Mouse (Mus musculus): Measurements from ENCODE around the gene Rps27l. TPM values are rescaled to one million over a fixed set of nuclear protein-coding genes. Genes with fewer than 3 reads are reported as not detected.
"Not testable (repeated sequence)": the region's sequence is repeated elsewhere in the genome, so short reads cannot be mapped to it uniquely, and the experiment has no call there.

Rps27l gene
- polyA plus RNA-seq (2016; fragmentation: Nextera tagmentation; extraction: Ambion mirVana), result 818 and 845 TPM in 2 replicates

- Histone ChIP-seq H3K27ac (peak within 1 kb of the TSS; percentile 95), H3K27me3 (ENCODE audit: poor library complexity, severe bottlenecking) (no peaks in the 10 kb centered on the region), H3K36me3 (replicated peaks) (peaks cover 25% of the 10 kb centered on the region), H3K9me3 (no peaks in the 10 kb centered on the region), H3K4me3 (peak within 1 kb of the TSS; percentile 86), H3K4me1 (peaks cover 22% of the 10 kb centered on the region)
- under 1% methylated on average over 77 of the region's 77 CpGs for WGBS
- DNase-seq (ENCODE audit: extremely low spot score, low spot score), result peak; percentile 93
Observed at GRCm38 (mm10) chr9:66945647-66946641, at the start of gene Rps27l. Rps27l (plus strand) TSS chr9:66946086.

- Histone ChIP-seq H3K9me3 (peaks cover 4% of the 10 kb centered on the region; the same call in 1 of the 2 replicates), H3K36me3 (replicated peaks) (peaks cover 10% of the 10 kb centered on the region; the same call in 1 of the 2 replicates), H3K27ac (no peak overlapping the region), H3K4me3 (no peak overlapping the region), H3K4me1 (peaks cover 12% of the 10 kb centered on the region), H3K27me3 (ENCODE audit: poor library complexity, severe bottlenecking) (no peaks in the 10 kb centered on the region)
- WGBS, result 68% methylated on average over 6 of the region's 6 CpGs
- no peak for DNase-seq (ENCODE audit: extremely low spot score, low spot score)
Observed at GRCm38 (mm10) chr9:66896951-66897350, 48.9 kb upstream of the Rps27l start.

- Histone ChIP-seq H3K4me3 (no peak overlapping the region), H3K4me1 (peaks cover 12% of the 10 kb centered on the region), H3K36me3 (replicated peaks) (peaks cover 11% of the 10 kb centered on the region; the same call in 1 of the 2 replicates), H3K27ac (no peak overlapping the region), H3K9me3 (no peaks in the 10 kb centered on the region), H3K27me3 (ENCODE audit: poor library complexity, severe bottlenecking) (no peaks in the 10 kb centered on the region)
- no peak for DNase-seq (ENCODE audit: extremely low spot score, low spot score)
- WGBS, result 76% methylated on average over 6 of the region's 6 CpGs
Observed at GRCm38 (mm10) chr9:66897851-66898250, 48.0 kb upstream of the Rps27l start.

GRCm38 (mm10) chr9:66899072-66899471, 46.8 kb upstream of the Rps27l start:
- WGBS, result 82% methylated on average over 2 of the region's 2 CpGs
- H3K4me3 ChIP-seq, result no peak overlapping the region
- H3K9me3 ChIP-seq, result no peaks in the 10 kb centered on the region
- H3K36me3 ChIP-seq (replicated peaks), result peaks cover 15% of the 10 kb centered on the region; the same call in 1 of the 2 replicates
- DNase-seq (ENCODE audit: extremely low spot score, low spot score), result no peak
- no peak overlapping the region for H3K27ac ChIP-seq
- H3K27me3 ChIP-seq (ENCODE audit: poor library complexity, severe bottlenecking), result no peaks in the 10 kb centered on the region
- peaks cover 12% of the 10 kb centered on the region for H3K4me1 ChIP-seq

- Histone ChIP-seq H3K27ac (no peak overlapping the region), H3K36me3 (replicated peaks) (peaks cover 15% of the 10 kb centered on the region; the same call in 1 of the 2 replicates), H3K4me1 (peaks cover 12% of the 10 kb centered on the region), H3K9me3 (no peaks in the 10 kb centered on the region), H3K27me3 (ENCODE audit: poor library complexity, severe bottlenecking) (no peaks in the 10 kb centered on the region), H3K4me3 (no peak overlapping the region)
- 88% methylated on average over 4 of the region's 4 CpGs for WGBS
- no peak for DNase-seq (ENCODE audit: extremely low spot score, low spot score)
Observed at GRCm38 (mm10) chr9:66899526-66899925, 46.4 kb upstream of the Rps27l start.

- 80% methylated on average over 9 of the region's 9 CpGs for WGBS
- no peak overlapping the region for H3K27ac ChIP-seq
- no peaks in the 10 kb centered on the region for H3K9me3 ChIP-seq
- no peak for DNase-seq (ENCODE audit: extremely low spot score, low spot score)
- H3K4me1 ChIP-seq, result peaks cover 19% of the 10 kb centered on the region
- H3K27me3 ChIP-seq (ENCODE audit: poor library complexity, severe bottlenecking), result no peaks in the 10 kb centered on the region
- H3K4me3 ChIP-seq, result no peak overlapping the region
- peaks cover 16% of the 10 kb centered on the region; the same call in 1 of the 2 replicates for H3K36me3 ChIP-seq (replicated peaks)
Observed at GRCm38 (mm10) chr9:66905990-66906389, 39.9 kb upstream of the Rps27l start.

GRCm38 (mm10) chr9:66907126-66907525, 38.8 kb upstream of the Rps27l start:
- no peak overlapping the region for H3K4me3 ChIP-seq
- 88% methylated on average over 8 of the region's 8 CpGs for WGBS
- no peak overlapping the region for H3K27ac ChIP-seq
- H3K9me3 ChIP-seq, result no peaks in the 10 kb centered on the region
- H3K4me1 ChIP-seq, result peaks cover 29% of the 10 kb centered on the region
- H3K27me3 ChIP-seq (ENCODE audit: poor library complexity, severe bottlenecking), result no peaks in the 10 kb centered on the region
- H3K36me3 ChIP-seq (replicated peaks), result peaks cover 9% of the 10 kb centered on the region; the same call in 1 of the 2 replicates
- no peak for DNase-seq (ENCODE audit: extremely low spot score, low spot score)

- H3K9me3 ChIP-seq, result no peaks in the 10 kb centered on the region
- H3K4me3 ChIP-seq, result no peak overlapping the region
- DNase-seq (ENCODE audit: extremely low spot score, low spot score), result no peak
- no peak overlapping the region for H3K27ac ChIP-seq
- H3K4me1 ChIP-seq, result peaks cover 36% of the 10 kb centered on the region
- WGBS, result 92% methylated on average over 5 of the region's 5 CpGs
- H3K36me3 ChIP-seq (replicated peaks), result peaks cover 11% of the 10 kb centered on the region; the same call in 1 of the 2 replicates
- H3K27me3 ChIP-seq (ENCODE audit: poor library complexity, severe bottlenecking), result no peaks in the 10 kb centered on the region
Observed at GRCm38 (mm10) chr9:66907746-66908397, 38.0 kb upstream of the Rps27l start.

- Histone ChIP-seq H3K9me3 (no peaks in the 10 kb centered on the region), H3K27me3 (ENCODE audit: poor library complexity, severe bottlenecking) (no peaks in the 10 kb centered on the region), H3K4me1 (peaks cover 45% of the 10 kb centered on the region), H3K4me3 (no peak overlapping the region), H3K36me3 (replicated peaks) (peaks cover 18% of the 10 kb centered on the region), H3K27ac (no peak overlapping the region)
- no peak for DNase-seq (ENCODE audit: extremely low spot score, low spot score)
- 87% methylated on average over 7 of the region's 7 CpGs for WGBS
Observed at GRCm38 (mm10) chr9:66909922-66910321, 36.0 kb upstream of the Rps27l start.

GRCm38 (mm10) chr9:66910677-66911076, 35.2 kb upstream of the Rps27l start:
- no peak for DNase-seq (ENCODE audit: extremely low spot score, low spot score)
- peaks cover 44% of the 10 kb centered on the region for H3K4me1 ChIP-seq
- H3K36me3 ChIP-seq (replicated peaks), result peaks cover 24% of the 10 kb centered on the region
- H3K9me3 ChIP-seq, result no peaks in the 10 kb centered on the region
- 94% methylated on average over 5 of the region's 5 CpGs for whole genome bisulfite sequencing
- no peak overlapping the region for H3K27ac ChIP-seq
- no peaks in the 10 kb centered on the region for H3K27me3 ChIP-seq (ENCODE audit: poor library complexity, severe bottlenecking)
- H3K4me3 ChIP-seq, result no peak overlapping the region

GRCm38 (mm10) chr9:66912304-66912703, 33.6 kb upstream of the Rps27l start:
- Histone ChIP-seq H3K27me3 (ENCODE audit: poor library complexity, severe bottlenecking) (no peaks in the 10 kb centered on the region), H3K27ac (no peak overlapping the region), H3K4me1 (peaks cover 33% of the 10 kb centered on the region), H3K9me3 (no peaks in the 10 kb centered on the region), H3K36me3 (replicated peaks) (peaks cover 36% of the 10 kb centered on the region), H3K4me3 (no peak overlapping the region)
- no peak for DNase-seq (ENCODE audit: extremely low spot score, low spot score)

- not testable (repeated sequence) for H3K4me3 ChIP-seq; H3K9me3 ChIP-seq; H3K27ac ChIP-seq; H3K27me3 ChIP-seq (ENCODE audit: poor library complexity, severe bottlenecking); DNase-seq (ENCODE audit: extremely low spot score, low spot score)
- 94% methylated on average over 5 of the region's 5 CpGs for WGBS
- Histone ChIP-seq H3K36me3 (replicated peaks) (peaks cover 36% of the 10 kb centered on the region), H3K4me1 (peaks cover 38% of the 10 kb centered on the region)
Observed at GRCm38 (mm10) chr9:66913254-66913934, 32.5 kb upstream of the Rps27l start.
